Mouse (Mus musculus): ENCODE results near the gene Dimt1. TPM values are rescaled to one million over a fixed set of nuclear protein-coding genes. Genes with fewer than 3 reads are reported as not detected.
"Not testable (repeated sequence)": the region's sequence is repeated elsewhere in the genome, so short reads cannot be mapped to it uniquely, and the experiment has no call there.

The Dimt1 gene
- 10 to 100 TPM; 17.8 to 19.0 TPM for total RNA-seq (2021)
- long read RNA-seq, experiment 1, transcript Dimt1-201 (12 exons, 2,051 nt), result major isoform, 13 of 19 reads
- long read RNA-seq, experiment 1, partial matches to known transcripts, result 0 of 19 reads
- long read RNA-seq, experiment 1, other reads (novel, unspliced or antisense), result 4 of 19 reads
- long read RNA-seq, experiment 2, transcript Dimt1-203 (10 exons, 3,338 nt), result major isoform, 9 of 25 reads
- long read RNA-seq, experiment 2, transcript Dimt1-201 (12 exons, 2,051 nt), result minor isoform, 7 of 25 reads
- long read RNA-seq, experiment 2, partial matches to known transcripts, result 3 of 25 reads
- long read RNA-seq, experiment 2, other reads (novel, unspliced or antisense), result 6 of 25 reads

- intact Hi-C loops (cut with DNase I), result loop anchor here (5.0 to 10.0 kb wide), 2 partner anchors 155 to 1208 kb away; partner anchors contain the start of genes Ercc8 and Ndufaf2
- DNase-seq (ENCODE audit: low spot score in 2 of 2), result peak; percentile 96 to 97
Observed at GRCm38 (mm10) chr13:106946594-106947540, at the start of gene Dimt1. TSS of gene Dimt1 (plus strand) at chr13:106947127.

GRCm38 (mm10) chr13:106904637-106905036 is 42.3 kb upstream of the Dimt1 start:
- no peak for DNase-seq (ENCODE audit: low spot score in 2 of 2)
- intact Hi-C loops (cut with DNase I), result no loop called here

GRCm38 (mm10) chr13:106905154-106905553 is 41.8 kb upstream of the Dimt1 start:
- intact Hi-C loops (cut with DNase I); DNase-seq (ENCODE audit: low spot score in 2 of 2): not testable (repeated sequence)

GRCm38 (mm10) chr13:106907273-106907672 is 39.7 kb upstream of the Dimt1 start:
- intact Hi-C loops (cut with DNase I), result no loop called here

DNA sequence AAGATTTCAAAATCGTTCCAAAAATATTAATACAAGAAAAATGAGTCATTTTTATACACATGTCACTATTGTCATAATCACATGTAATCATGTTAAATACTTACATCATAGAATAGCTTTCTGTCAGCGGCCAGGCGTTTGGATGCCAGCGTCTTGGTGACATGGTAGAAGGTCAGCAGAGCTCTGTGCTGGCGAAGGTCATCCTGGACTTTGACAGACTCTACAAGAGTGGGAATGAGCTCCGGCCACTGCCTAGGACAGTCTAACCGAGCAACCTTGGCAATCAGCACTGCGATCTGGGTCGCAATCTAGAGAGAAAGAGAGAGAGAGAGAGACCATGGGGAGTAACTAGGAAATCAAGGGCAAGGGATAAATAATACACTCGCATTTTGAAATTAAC is 36.8 kb upstream of the Dimt1 start:
- no peak for DNase-seq (ENCODE audit: low spot score in 2 of 2)
- intact Hi-C loops (cut with DNase I), result no loop called here

More at GRCm38 (mm10) chr13:106907273-106907672, 39.7 kb upstream of the Dimt1 start:
- DNase-seq (ENCODE audit: low spot score in 2 of 2), result no peak

GRCm38 (mm10) chr13:106913125-106913736 is 33.7 kb upstream of the Dimt1 start:
- no peak for DNase-seq (ENCODE audit: low spot score in 2 of 2)
- intact Hi-C loops (cut with DNase I), result no loop called here

- intact Hi-C loops (cut with DNase I), result loop anchor here (5.0 kb wide), 1 partner anchor 1476 kb away; the partner anchor contains the start of gene Htr1a
- DNase-seq (ENCODE audit: low spot score in 2 of 2), result peak; percentile 25 to 62
Observed at GRCm38 (mm10) chr13:106918322-106919050, 28.4 kb upstream of the Dimt1 start.

DNA sequence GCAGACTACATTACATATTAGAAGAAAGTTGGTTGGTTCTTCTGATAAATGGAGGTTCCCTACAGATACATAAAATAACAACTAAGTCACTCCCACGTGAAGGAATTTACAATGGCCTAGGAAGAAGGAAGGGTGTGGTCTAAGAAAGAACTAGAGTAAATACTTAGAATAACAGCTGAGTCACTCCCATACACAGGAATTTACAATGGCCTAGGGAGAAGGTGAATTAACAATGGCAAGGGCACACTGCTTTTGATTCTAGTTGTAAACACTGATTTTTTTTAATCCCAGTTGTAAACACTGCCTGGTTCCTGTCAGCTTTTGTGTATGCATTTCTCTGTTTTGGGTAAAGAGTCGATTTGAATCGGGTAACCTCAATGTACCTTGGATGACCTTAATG is 21.0 kb upstream of the Dimt1 start:
- intact Hi-C loops (cut with DNase I); DNase-seq (ENCODE audit: low spot score in 2 of 2): not testable (repeated sequence)

- DNase-seq (ENCODE audit: low spot score in 2 of 2), result no peak
- intact Hi-C loops (cut with DNase I), result no loop called here
Observed at GRCm38 (mm10) chr13:106928296-106928695, 18.6 kb upstream of the Dimt1 start.

GRCm38 (mm10) chr13:106929201-106929600 is 17.7 kb upstream of the Dimt1 start:
- no peak for DNase-seq (ENCODE audit: low spot score in 2 of 2)
- intact Hi-C loops (cut with DNase I), result no loop called here

- intact Hi-C loops (cut with DNase I), result no loop called here
Observed at GRCm38 (mm10) chr13:106935871-106936255, 11.1 kb upstream of the Dimt1 start.

DNA sequence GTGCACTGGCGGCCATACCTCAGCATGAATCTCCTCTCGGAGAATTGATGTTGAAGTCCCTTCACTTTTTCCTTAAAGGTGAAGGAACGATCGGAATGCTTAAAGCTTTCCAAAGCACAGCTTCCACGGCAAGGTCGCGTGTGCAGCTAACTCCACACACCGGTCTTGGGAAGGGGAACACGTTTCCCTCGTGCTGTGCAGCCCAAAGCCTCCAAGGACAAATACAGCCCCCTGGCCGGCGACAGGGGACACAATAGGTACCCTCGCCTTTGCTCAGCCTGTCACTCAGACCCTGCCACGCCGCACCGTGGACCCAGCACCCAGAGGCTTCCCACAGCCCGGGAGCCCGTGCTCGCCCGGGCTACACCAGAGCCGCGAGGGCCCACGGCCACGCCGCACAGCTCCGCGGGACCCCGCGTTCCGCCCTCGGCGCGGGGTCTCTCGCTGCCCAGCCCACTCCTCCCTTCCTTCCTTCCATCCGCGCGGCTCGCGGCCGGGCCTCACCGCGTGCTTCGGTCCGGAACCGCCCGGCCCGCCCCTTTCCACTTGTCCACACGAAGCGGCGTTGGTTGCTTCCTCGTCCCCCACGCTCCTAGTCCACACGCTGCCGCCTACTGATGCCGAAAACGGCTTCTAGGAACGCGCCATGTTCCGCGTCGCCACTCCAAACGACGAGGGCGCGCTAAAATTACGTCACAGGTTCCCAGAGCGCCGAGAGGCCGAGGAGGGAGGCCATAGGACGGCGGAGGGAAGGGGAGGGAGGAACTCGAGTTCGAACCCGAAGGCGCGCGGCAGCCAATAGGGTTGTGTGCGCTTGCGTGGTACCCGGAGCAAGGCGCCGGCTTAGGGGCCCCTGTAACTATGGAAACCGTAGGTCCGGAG is 10.4 kb upstream of the Dimt1 start, which contains the start of gene Ipo11:
TSS of gene Ipo11 (minus strand) at position 703 of the 882 bp plus-strand sequence.
- DNase-seq (ENCODE audit: low spot score in 2 of 2), result peak; percentile 95
- intact Hi-C loops (cut with DNase I), result no loop called here

More at GRCm38 (mm10) chr13:106935871-106936255, 11.1 kb upstream of the Dimt1 start:
- DNase-seq (ENCODE audit: low spot score in 2 of 2), result no peak

GRCm38 (mm10) chr13:106937138-106937472 is 9.8 kb upstream of the Dimt1 start:
- intact Hi-C loops (cut with DNase I), result no loop called here
- DNase-seq (ENCODE audit: low spot score in 2 of 2), result no peak

GRCm38 (mm10) chr13:106941211-106941976 is 5.5 kb upstream of the Dimt1 start:
- intact Hi-C loops (cut with DNase I), result loop anchor here (10.0 kb wide), 1 partner anchor 1213 kb away; the partner anchor contains the start of genes Ercc8 and Ndufaf2
- no peak for DNase-seq (ENCODE audit: low spot score in 2 of 2)

DNA sequence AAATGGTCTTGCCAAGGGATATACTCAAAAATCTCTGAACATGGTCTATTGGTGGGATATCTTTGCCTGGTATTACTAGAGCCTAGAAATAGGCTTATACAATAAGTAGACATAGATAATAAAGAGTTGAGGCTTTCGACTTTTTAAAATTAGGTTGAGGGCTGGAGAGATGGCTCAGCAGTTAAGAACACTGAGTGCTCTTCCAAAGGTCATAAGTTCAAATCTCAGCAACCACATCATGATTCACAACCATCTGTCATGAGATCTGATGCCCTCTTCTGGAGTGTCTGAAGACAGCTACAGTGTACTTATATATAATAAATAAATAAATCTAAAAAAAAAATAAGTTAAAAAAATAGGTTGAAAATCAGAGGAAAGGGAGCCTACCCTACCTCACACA is 4.2 kb upstream of the Dimt1 start:
- no peak for DNase-seq (ENCODE audit: low spot score in 2 of 2)
- intact Hi-C loops (cut with DNase I), result loop anchor here (10.0 kb wide), 1 partner anchor 1212 kb away; the partner anchor contains the start of genes Ercc8 and Ndufaf2

DNA sequence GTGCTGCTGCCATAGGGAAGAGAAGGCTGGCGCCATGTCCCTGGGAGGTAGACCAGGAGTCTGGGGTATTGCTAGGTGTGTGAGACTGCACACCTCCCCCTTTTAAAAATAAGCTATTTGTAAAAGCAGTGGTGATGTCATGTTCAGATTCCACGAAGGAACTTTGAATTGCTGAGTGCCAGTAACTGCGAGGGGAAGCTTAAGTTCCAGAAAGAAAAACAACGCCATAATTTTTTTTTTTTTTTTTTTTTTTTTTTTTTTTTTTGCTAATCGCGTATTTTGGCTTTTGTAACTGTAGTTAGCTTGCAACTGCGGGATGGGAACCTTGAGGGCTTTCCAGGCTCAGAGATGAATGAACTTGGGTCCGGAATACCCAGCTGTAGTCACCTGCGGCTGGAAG is 1.4 kb upstream of the Dimt1 start:
- intact Hi-C loops (cut with DNase I), result loop anchor here (5.0 to 10.0 kb wide), 2 partner anchors 157 to 1209 kb away; partner anchors contain the start of genes Ercc8 and Ndufaf2

GRCm38 (mm10) chr13:106947583-106947982 is 656 bp downstream of the Dimt1 start:
- DNase-seq (ENCODE audit: low spot score in 2 of 2), result no peak
- intact Hi-C loops (cut with DNase I), result loop anchor here (5.0 to 10.0 kb wide), 2 partner anchors 155 to 1207 kb away; partner anchors contain the start of genes Ercc8 and Ndufaf2

More for the DNA sequence above, 1.4 kb upstream of the Dimt1 start:
- DNase-seq (ENCODE audit: low spot score in 2 of 2), result no peak
